Mouse (Mus musculus) frontal cortex, adult (tissue): ENCODE results near the gene Fto.

Source experiments
- ATAC-seq: cut with Nextera tagmentation; 2 replicates; pipeline ENCODE4 v1.9.2; 2017; ENCODE audit warnings: mild to moderate bottlenecking, moderate library complexity, mixed read lengths; ENCODE audit not compliant: low TSS enrichment

Fto gene

GRCm38 (mm10) chr8:91357493-91358014 is 44.2 kb downstream of the Fto start:
- no peak for ATAC-seq

DNA sequence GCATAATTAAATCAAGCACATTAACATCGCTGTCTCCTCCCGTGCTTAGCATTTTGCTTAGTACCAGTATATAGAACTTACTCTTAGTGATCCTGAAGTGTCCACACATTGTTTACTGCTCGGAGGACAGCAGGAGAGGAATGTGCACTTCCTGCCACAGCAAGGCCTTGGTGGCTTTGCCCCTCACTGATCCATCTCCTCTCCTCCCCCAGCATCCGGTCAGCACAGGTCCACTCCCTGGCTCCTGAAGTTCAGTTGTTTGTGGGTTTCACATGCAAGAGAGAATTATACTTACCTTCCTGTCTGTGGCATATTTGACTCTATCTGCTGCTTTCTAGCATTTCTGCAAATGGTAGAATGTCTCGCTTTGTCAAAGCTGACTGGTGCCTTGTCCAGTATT is 44.7 kb downstream of the Fto start:
- no peak for ATAC-seq

DNA sequence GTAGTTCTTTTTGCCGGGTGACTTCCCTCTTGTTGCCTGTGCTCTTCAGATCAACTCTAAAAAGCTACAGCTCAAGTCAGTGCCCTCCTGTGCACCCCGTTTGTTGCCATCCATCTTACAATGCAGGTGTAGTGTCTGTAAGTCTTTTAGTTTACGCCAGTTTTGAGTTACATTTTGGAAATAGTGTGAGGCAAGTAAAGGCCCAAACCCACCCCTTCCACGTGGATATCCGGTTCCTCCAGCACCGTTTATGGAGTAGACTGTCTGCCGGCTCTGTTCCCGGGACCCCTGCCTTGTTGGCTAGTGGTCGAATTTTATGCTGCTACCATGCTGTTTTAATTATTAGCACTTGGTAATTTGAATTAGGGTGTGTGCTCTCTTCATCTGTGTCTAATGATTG is 46.2 kb downstream of the Fto start:
- ATAC-seq, result no peak

- no peak for ATAC-seq
Measured at GRCm38 (mm10) chr8:91360644-91361357, 47.5 kb downstream of the Fto start.

- no peak for ATAC-seq
Measured at GRCm38 (mm10) chr8:91363272-91363860, 50.0 kb downstream of the Fto start.

- no peak for ATAC-seq
Measured at GRCm38 (mm10) chr8:91364216-91364615, 50.9 kb downstream of the Fto start.

DNA sequence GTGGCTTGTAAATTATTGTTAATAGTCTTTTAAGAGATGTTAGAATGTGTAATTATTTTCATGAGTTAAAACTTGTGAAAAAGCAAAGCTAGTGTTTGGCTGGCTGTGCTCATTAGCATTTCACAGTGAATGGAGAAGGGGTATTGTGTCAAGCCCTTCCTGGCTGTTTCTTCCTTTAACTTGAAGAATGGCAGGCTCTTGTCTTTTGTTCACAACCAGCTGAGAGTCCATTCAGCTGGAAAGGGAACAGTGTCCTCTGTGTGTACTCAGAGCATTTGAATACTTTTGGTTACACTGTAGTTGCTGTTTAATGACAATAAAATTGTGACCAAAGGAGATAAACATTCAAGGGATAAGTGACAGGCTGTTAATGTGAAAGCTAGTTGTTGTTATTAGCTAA is 52.5 kb downstream of the Fto start:
- peak; percentile 42; the same call in 1 of the 2 replicates for ATAC-seq

- ATAC-seq, result no peak
Measured at GRCm38 (mm10) chr8:91370899-91371298, 57.6 kb downstream of the Fto start.

DNA sequence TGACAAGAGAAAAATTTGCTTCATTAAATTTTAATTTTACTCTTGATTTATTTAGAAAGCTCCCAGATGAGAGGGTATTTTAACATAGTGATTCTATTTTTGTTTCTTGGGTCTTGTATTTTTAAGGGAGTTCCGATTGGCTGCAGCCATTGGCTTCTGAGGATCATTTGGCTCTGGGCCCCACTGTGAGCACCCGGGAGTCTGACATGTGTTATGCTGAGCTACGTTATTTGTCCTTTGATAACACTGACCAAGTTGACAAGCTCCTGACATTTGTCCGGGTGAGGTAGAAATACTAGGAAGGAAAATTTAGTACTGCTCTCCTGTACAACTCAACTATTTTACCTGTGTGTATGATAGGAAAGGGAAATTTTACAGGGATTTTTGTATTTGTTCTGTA is 58.7 kb downstream of the Fto start:
- ATAC-seq, result no peak

DNA sequence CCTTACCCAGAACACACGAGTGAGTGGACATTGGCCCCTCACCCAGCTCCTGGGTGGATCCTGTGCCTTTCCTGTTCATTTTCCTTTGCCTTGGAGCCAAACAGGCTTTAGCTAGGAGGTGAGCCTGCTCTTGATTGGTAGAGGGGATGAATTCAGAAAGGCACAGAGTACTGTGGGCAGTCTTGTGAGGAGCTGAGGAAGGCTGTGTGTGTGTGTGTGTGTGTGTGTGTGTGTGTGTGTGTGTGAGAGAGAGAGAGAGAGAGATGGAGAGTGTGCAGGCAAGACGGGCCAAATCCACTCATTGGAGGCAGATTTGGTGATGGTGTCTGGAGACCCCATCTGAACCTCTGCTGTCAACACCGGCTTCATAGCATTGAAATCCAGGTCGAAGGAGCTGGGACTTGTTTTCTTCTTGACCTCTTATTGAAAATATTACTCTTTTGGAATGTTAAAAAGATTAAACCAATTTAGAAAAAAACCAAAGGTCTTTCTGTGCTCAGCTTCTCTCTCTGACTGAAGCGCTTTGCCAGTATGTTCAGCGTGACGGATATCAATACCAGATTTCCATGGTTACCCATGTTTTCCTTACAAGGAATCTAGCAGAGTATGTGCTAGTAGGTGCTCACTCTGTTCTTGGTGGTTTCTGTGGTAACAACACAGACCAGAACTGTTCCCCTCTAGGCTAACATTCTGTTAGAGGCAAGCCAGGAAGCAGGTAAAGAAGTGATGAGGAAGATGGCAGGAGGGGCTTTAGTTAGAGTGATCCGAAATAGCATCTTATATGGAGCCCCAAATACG is 59.7 kb downstream of the Fto start:
- no peak for ATAC-seq

- no peak for ATAC-seq
Measured at GRCm38 (mm10) chr8:91375054-91375938, 62.0 kb downstream of the Fto start.

GRCm38 (mm10) chr8:91376785-91377184 is 63.5 kb downstream of the Fto start:
- peak; percentile 64 for ATAC-seq

DNA sequence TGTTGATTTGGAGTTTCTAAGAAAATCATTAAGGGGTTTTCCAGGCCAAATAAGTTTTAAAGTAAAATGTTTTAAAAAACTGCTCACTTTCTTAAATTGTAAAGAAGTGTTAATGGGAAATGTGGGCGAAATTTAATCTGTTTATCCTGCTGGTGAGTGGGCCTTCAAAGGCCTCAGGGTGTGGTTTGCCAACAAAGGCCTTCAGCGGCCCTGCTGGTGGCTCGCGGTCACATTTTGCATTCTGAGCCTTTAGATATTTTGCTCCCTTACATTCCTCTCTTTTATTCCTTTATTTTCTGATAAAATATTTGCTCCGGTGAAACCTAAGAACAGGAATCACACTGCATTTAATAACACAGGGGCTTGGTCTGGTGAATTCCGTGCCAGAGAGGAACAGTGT is 64.0 kb downstream of the Fto start:
- no peak for ATAC-seq

DNA sequence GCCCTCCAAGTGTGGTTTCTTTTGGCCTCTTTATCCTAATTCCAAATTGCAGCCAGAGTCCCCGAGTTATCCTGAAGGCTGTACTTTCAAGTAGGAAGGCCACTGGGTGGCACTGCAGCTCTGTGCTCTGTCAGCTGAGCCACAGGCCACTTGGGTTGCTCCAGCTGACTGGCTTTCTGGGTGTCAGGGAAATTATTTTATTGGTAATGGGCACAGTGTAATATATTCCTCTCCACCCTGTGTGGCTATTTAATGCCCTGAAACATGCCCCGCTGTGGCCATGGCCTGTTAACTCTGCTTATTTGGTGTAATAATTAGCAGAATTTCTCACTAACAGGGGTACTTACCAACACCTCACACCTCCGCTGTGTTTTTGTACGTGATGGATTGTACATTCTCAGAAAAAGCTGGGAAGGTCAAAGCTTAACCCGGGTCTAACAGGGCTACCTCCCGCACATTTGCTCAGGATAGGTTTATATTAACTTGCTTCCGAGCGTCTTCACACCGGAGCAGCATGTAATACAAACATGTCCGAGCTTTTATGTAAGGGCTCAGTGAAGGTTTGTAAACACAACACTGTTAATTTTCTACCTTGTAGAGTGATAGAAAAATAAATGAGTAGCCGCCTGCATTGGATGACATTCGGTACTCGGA is 65.6 kb downstream of the Fto start:
- ATAC-seq, result peak; percentile 78

GRCm38 (mm10) chr8:91380796-91381542 is 67.6 kb downstream of the Fto start:
- no peak for ATAC-seq

GRCm38 (mm10) chr8:91381543-91382106 is 68.3 kb downstream of the Fto start:
- ATAC-seq, result no peak

- no peak for ATAC-seq
Measured at GRCm38 (mm10) chr8:91383210-91383609, 69.9 kb downstream of the Fto start.

DNA sequence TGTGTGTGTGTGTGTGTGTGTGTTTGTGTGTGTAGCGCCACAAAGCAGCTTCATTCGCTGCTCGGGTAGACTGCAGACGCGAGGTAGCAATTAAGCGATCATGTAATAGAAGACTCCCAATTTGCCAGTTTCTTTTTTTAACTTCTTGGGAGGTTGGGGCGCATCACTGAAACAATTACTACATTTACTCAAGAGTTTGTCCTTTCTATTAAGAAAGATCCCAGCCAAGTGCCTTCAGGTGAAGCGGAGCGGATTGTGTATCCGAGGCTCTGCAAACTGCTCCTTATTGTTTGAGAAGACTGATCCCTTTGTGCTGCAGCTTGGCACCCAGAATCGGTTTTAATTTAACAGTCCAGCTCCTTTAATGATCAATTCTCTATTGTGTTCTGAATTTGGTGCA is 70.5 kb downstream of the Fto start:
- no peak for ATAC-seq

- no peak for ATAC-seq
Measured at GRCm38 (mm10) chr8:91384389-91384788, 71.1 kb downstream of the Fto start.

DNA sequence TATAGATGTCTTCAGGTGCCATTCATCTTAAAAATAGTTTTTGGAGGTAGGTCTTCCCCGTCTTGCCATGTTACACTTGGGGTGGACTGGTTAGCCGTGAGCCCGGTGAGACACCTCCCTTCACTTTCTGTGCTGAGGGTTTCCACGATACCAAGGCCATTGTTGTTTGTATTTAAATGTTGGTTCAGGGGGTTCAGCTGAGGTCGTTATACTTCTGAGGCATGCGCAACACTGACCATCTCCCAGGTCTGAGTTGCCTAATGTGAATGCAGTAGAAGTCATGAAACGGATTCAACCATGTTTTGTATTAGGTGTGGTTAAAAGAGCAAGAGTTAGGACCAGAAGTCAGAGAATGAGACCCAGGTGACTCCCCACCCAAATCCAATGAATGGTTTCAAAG is 72.5 kb downstream of the Fto start:
- no peak for ATAC-seq
